Mouse (Mus musculus) common myeloid progenitor, adult 5-6 weeks (primary cell): Measurements from ENCODE around the gene Bcl6b. TPM values are rescaled to one million over a fixed set of nuclear protein-coding genes. Genes with fewer than 3 reads are reported as not detected.

Source experiments
- ATAC-seq: replicated peaks from 2 replicates; pipeline ENCODE4 v1.8.0; 2016; ENCODE audit warnings: low read depth, mild to moderate bottlenecking, moderate TSS enrichment, inconsistent platforms; ENCODE audit not compliant: poor library complexity, severe bottlenecking
- total RNA-seq: library from RNA; stranded (forward); fragments of 200-1000, 187-1606 nt; gene quantifications from 2 replicates; pipeline ENCODE4 v1.2.3, GENCODE M21; 2017

Gene Bcl6b
- total RNA-seq = 0.41 and 0.82 TPM in 2 replicates

DNA sequence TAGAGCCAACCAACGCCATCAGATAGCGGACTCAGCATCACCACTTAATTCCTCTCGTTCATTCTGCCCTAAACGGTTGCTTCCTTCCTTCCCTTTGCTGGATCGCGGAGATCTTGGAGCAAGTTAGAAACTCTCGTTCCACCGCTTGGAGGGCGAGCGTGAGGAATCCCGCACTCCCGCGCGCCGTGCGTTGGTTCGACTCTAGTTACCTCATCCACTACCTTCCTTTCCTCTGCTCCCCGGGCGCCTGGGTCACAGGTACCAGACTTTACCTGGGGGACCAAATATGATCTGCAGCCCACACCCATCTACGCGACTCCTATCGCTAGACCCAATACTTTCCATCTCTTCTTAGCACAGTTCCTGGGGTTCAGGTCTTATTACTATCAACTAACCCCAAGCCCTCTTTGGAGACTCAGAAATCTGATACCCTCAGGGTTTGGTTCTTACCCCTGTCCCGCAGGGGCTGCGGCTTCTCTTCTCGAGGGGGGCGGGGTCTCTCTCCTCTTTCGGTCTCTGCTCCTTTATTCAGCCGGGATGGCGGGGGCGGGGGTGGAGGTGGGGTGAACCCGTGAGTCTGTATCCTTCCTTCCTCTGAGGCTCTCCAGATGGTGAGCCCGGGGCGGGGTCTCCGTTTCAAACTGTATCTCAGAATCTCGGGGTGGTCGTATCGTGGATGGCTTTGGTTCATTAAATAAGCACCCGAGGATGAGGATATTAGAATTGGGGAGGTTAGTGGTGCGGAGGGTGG, at the start of gene Bcl6b:
TSS of gene Bcl6b (minus strand) at position 539 of the 751 bp plus-strand sequence.
- no peak for ATAC-seq

DNA sequence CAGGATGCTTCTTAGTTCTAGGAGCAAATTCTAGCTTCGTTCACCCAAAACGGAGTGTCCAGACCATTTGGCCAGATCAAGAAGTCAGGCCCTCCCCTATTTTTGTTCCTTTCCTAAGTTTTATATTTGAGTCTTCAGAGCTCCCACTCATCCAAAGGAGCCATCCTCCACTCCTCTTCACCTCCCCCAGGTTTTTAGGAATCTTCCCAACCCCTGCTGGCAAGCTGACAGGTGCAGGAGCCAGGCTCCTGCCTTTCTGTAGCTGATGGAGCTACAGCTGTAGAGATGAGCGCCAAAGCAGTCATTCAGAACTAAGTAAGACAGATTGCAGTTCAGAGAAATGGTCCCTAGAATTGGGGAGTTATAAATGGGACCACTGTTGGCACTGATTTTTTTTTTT, 49.4 kb upstream of the Bcl6b start:
- ATAC-seq = no peak

GRCm38 (mm10) chr11:70271641-70272040, 42.0 kb upstream of the Bcl6b start:
- ATAC-seq = no peak

DNA sequence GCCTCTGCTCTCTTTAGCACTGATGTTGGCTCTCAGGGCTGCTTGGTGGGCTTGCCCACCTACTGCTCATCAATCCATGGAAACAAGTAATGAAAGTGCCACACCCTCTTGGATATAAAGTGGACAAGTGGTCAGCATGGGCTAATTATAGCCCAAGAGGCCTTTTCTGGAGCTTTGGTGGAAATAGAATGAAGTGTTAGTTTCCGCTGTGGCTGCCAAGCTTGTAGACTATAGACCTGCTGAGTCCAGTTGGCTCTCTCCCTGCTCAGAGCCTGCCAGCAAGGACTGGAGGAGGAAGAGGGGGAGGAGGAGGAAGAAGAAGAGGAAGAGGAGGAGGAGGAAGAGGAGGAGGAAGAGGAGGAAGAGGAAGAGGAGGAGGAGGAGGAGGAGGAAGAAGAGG, 36.8 kb upstream of the Bcl6b start:
- ATAC-seq = no peak

- no peak for ATAC-seq
These were observed 36.2 kb upstream of the Bcl6b start for GRCm38 (mm10) chr11:70265819-70266218.

DNA sequence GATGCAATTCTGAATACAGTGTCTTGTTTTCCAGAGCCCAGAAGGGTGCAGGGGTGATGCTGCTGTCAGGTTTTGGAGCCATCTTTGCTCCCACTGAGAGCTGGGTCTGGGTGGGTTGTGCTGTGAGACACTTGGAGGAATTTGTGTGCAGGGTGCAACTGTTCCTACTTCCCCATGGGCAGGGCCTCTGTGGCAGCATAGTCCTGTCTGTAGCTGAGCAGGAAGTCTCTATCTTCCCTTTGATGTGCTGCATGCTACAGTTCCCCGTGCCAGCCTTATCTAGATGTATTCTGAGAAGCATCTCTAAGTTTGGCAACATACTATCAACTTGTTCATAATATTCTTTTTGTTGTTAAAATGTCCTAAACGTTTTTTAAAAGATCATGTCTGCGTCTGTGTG, 35.7 kb upstream of the Bcl6b start:
- no peak for ATAC-seq

GRCm38 (mm10) chr11:70259035-70259434, 29.4 kb upstream of the Bcl6b start:
- ATAC-seq = no peak

- peak; percentile 40; the same call in 1 of the 2 replicates for ATAC-seq
These were observed 25.4 kb upstream of the Bcl6b start, which contains the start of gene Alox12 for GRCm38 (mm10) chr11:70254931-70255531. Gene Alox12, minus strand, starts transcription at chr11:70255353.

- peak; percentile 28; the same call in 1 of the 2 replicates for ATAC-seq
These were observed 24.7 kb upstream of the Bcl6b start for GRCm38 (mm10) chr11:70254337-70254736.

DNA sequence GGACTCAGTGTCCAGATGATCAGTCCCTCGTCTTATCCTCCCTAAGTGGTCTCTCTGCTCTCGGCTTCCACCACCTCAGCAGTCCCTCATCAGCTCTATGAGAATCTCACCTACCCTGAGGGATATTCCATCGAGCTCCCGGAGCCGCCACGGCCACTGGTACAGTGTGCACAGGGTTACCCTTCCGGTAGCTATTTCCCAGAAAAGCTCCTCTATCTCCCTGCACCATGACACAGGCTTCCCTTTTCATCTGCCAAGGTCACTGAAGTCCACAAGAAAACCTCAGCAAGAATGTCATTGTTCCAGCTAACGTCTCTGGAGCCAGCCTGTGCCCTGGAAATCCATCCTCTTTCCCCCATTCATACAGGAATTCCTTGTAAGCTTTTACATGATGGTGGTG, 22.3 kb upstream of the Bcl6b start:
- no peak for ATAC-seq

DNA sequence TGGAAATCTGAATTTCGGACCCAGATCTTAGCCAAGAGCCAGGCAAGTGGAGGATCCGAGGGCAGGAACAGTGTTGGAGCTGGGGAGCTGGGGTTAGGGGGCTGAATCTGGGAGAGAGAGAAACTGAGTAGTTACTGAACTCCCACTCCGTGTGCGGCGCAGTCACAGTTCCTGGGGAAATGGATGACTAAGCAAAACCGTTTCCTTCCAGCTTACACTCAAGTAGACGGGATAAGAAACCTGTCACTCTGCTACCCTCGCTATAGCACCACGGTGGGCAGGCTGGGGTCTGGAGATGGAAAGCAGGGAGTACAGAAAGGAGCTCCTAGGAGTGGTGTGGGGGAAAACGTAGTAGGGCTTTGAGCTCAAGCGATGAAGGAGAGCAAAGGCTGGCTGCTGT, 20.6 kb upstream of the Bcl6b start:
- ATAC-seq = 0 out of 2 replicates have a peak, but pooled peaks have one; percentile 27

DNA sequence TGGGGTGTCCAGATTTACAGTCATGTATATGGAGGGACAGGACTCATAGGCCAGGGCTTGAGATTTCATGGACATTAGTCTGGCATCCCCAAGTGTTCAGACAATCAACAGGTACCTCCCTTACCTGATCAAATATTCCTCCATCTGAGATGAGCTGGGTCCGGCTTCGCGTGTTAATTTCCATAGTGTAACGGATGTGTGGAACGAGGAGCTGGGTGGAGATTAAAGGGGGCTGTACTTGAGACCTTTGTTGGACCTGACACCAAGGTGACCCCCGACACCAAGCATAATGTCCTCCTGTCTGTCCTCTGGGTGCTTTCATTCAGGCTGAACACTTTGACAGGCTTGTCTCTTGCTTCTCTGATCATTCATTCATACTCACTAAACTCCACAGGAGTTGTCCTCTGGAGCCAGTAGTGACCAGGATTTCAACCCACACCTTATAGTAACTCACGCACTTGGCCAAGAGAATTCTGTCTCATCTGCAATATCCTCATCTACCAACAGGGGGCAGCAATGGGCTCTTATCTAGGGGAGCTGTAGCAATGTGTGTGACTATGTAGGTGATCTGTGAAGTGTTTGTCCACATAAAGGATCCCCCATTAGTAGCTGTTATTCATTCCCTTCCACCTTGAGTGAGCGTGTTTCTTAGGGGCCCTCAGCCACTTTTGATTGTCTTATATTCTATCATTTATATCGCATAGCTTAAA, 17.7 kb upstream of the Bcl6b start:
- ATAC-seq = peak; percentile 67

DNA sequence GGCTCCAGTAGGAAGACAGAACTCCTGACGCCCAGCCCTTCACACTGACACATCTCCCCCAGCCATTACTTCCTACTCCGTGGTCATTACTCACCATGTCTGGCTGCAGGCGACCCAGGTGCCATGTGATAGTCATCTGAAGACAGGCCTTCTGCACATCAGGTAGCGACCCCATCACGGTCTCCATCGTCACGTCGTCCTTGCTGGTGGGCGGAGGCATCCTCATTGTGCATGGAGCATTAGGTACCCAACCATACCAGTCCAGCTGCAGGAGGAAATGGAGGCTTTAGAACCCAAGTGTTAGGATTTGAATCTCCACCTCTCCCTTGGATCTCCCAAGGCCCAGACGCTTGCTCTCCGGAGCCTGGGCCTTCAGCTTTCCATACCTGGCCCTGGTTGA, 13.0 kb upstream of the Bcl6b start:
- ATAC-seq = no peak

- ATAC-seq = peak; percentile 43
These were observed 10.1 kb upstream of the Bcl6b start, which contains the start of the genes Gm21988 and Rnasek for GRCm38 (mm10) chr11:70239541-70240279. Gene Gm21988, minus strand, starts transcription at chr11:70239830. Gene Rnasek, minus strand, starts transcription at chr11:70239842.

DNA sequence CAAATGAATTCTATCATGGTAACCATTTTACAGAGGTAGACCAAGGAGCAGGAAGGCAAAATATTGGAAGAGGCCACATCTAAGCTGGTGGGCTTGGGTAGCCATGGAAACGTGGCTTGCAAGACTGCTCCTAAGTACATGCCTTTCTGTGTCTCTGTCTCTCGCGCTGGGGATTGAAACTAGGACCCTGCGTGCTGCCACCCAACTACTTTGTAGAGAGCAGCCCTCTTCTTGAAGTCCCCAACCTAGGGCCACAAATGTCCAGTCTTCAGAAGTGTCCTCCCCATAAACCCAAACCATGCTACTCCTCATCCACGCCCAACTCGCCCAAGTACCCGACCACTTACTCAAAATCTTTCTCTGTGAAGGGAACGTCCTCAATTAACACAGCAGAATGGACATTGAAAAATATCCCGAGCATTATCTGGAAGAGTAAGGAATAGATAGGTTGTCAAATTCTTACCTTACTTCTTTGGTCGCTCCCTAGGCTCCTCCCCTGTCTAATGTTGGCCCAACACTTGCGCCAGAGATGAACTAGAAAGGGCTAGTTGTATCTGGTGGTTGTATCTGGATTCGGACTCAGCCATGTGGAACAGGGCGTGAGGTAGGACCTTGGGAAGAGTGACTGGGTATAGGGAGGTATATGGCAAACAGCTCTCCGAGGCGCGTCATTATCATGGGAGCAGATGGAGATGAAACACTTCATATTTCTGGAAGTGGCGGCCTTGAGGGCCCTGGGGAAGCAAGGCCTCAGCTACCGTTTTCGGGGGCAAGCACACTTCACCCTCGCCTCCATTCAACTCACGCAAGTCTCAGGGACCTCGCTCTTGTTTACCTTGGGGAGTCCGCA, 9.2 kb upstream of the Bcl6b start:
- no peak for ATAC-seq

DNA sequence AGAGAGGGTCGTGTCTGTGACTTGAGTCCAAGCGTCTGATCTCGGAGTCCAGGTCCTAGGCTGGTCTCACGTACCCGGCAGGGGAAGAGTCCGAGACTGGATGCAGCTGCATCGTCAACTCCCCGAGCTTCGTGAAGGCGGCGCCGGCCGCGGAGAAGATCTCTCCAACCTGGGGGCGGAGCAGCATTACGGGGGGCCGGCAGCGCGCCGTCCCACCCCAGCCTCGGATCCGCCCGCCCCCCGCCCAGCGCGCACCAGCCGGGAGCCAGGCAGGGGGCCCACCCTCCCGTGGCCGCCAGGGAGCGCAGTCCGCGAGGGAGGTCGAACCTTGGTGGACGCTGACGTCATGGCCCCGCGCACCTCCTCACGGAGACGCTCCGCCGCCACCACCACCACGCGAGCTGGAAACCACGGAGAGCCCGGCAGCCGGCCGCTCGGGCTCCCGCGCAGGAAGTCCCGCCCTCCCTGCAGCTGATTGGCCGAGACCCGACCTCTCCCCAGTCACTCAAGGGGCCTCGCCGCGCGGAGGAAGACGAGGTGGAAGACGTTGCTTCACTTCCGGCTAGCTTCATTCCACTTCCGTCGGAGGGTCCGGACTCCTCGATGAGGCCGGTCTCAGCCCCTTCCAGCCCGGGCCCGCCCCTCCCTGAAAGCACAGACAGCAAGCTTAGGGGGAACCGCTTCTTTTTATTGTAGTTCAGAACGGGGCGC, 8.0 kb upstream of the Bcl6b start, which contains the start of gene 0610010K14Rik:
TSS of gene 0610010K14Rik (minus strand) at position 458 of the 711 bp plus-strand sequence.
- ATAC-seq = peak; percentile 83

- no peak for ATAC-seq
These were observed 7.1 kb upstream of the Bcl6b start for GRCm38 (mm10) chr11:70236717-70237116.

GRCm38 (mm10) chr11:70235254-70235900, 5.8 kb upstream of the Bcl6b start:
- no peak for ATAC-seq
